Mouse (Mus musculus) megakaryocyte, embryonic 14.5 days (primary cell): ENCODE data around the gene Reep6.

Source experiments
- FLI1 ChIP-seq: IDR thresholded peaks from 2 replicates; pipeline ENCODE4 v1.6.1; 2012; ENCODE audit warnings: low read length, inconsistent platforms, mixed read lengths
- GATA1 ChIP-seq: IDR thresholded peaks from 3 replicates; pipeline ENCODE4 v1.6.1; 2012; ENCODE audit warnings: mixed read lengths, low read length, inconsistent platforms, borderline replicate concordance

DNA sequence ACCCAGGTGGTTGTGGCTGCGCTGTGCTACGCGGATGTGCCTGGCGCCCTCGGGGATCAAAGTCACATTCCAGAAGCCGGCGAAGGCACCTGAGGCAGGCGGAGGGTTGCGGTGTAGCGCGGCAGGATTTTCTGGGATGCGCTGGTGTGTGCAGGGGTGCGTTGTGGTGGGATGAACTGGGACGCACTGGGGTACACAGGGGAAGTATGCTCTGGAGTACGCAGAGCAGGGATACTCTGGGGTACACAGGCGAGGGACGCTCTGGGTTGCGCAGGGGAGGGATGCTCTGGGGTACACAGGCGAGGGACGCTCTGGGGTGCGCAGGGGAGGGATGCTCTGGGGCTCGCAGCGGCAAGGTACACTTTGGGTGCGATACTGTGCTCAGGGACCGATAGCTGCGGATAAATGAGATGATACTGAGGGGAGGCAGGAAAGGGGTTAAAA, 12.6 kb downstream of the Reep6 start:
- TF ChIP-seq FLI1 (no peak), GATA1 (no peak)
